Mouse (Mus musculus) spleen, postnatal 14 days (tissue): ENCODE measurements around the gene Vwa8.
A peak's percentile ranks its signal among the peaks of the same experiment; 100 is the strongest.

Source experiments
- DNase-seq, 2 experiments: peaks; one replicate each; pipeline ENCODE4 v3.0.0; 2021 to 2022; ENCODE audit warnings: low spot score in 2 of 2

The Vwa8 gene

DNA sequence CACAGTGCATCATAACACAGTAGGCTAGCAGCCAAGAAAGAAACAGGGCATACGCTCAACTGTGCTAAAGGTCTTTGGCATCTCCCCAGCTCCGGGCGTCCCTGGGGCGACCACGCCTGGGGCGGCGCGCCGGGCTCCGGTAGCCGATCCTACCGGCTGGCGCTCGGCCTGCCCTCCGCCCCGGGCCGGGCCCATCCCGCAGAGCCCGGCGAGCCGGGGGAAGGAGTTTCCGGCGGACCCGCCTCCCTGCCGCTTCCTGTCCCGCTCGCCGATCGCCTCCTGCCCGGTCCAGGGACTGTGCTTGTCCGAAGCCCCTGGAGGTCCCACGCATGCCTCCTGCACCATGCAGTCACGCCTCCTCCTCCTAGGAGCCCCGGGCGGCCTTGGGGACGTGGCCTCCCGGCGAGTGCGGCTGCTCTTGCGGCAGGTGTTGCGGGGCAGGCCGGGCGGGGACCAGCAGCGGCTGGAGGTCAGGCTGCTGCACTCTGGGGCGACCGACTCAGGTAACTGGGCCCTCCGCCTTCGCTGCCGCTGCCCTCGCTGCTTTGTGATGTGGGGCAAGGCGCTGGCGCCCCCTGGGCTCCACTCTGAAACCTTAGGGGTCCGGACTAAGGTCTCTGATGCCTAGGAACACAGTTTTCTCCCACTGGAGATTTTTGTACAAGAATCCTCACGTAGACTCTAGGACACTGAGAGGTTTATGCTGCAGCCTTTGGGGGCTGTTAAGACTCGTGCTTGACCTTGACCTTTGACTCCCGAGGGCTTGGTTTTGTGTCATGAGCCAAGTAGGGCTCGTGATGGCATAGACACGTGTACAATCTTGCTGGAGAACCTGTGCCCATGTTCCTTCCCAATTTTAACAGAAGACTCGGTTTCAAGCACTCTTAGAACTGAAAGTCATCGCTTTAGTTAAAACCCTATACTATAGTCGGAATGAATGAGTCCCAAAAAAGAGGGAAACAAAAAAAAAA, at the start of gene Vwa8:
Gene Vwa8 (plus strand): TSS at position 112 of the 971 bp plus-strand sequence.
- DNase-seq = peak; percentile 54 to 71

DNA sequence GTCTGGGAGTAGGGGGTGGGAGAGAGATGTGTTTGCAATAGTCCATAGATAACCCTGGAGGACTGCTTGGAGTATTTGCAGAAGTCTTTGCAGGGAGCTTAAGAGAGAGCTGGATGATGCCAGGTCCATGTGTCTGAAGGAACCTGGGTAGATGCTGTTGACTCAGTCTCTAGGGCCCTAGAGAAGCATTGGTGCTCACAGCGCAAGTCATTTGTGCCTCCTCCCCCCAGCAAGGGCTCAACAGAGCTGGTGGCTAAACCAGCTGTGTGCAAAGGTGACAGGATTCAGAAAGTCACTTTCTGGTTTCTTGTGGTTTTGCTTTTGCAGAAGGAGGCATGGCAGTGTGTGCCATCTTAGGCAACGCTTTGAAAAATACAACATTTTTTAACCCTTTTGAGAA, 46.5 kb upstream of the Vwa8 start:
- peak in 1 of 2 experiments; percentile 6 for DNase-seq

DNA sequence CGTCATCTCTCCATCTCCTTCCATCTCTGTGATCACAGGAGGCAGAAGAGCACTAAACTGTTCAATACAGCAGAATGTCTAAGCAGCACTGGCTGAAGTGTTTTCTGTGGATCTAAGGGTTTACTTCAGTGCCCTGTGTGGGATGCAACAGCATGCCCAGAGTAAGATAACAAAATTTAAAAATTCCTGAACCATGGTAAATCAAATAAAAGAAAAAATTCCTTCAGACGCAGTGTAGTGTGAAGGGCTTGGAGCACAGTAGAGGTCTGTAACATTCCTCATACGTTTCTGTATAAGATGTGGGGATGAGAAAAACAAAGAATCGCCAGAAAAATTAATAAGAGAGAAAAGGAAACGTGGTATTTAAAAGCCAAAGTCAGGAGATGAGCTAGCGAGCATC, 44.9 kb upstream of the Vwa8 start:
- no peak for DNase-seq

GRCm38 (mm10) chr14:78812896-78813295, 36.0 kb upstream of the Vwa8 start:
- no peak for DNase-seq

GRCm38 (mm10) chr14:78816411-78816810, 32.4 kb upstream of the Vwa8 start:
- no peak for DNase-seq

DNA sequence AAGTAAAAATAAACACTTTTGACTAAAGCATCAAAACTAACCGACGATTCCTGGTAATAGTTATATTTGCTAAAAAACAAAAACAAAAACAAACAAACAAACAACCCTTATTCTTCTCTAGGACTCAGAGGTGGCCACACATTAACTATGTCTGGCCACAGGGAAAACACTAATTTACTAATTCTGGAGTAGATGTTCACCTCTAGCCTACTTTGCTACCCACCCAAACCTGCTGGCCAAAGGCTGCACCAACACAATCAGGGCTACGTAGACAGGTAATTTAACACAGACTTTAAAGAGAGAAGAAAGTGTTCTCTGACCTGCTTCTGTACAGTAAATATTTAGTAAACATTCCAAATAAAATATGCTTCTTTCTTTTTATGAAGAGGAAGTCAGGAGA, 31.2 kb upstream of the Vwa8 start:
- no peak for DNase-seq

DNA sequence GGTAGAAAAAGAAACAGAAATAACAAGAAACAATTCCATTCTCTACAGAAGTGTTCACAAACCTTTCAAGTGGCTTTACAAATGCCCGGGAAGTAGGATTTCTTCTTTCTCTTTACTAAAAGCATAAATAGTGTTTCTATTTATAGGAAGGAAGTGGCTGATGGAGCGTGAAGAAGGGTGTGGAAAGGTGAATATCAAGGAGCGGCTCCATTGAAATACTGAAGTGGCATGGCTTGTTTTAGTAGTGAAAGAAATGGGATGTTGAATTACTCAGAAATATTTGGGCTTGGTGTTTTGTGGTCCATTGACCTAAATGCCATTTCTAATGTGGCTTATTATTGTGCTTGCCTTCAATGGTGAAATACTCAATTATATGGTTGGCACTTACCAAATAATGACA, 30.4 kb upstream of the Vwa8 start:
- no peak for DNase-seq

- no peak for DNase-seq
Measured at GRCm38 (mm10) chr14:78824013-78824412, 24.8 kb upstream of the Vwa8 start.

- DNase-seq = no peak
Measured at GRCm38 (mm10) chr14:78824507-78824906, 24.3 kb upstream of the Vwa8 start.

DNA sequence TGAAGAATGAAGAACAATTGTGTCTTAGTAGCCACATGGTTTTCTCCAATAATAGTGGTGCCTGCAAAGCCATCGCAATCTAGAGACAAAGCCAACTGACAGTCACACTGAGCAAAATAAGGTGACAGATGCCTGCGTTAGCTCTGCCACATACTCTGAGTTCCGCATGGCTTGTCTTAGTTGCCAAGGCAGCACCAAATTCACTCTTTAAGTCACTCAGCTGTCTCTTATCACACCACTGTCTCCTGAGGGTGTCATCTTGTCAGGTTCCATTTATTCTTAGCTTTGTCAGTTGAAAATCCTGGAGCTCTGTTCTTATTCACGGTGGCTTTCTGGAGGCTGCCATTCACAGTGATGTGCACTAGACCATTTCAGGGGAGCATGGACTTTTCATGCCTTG, 17.7 kb upstream of the Vwa8 start:
- DNase-seq = no peak

DNA sequence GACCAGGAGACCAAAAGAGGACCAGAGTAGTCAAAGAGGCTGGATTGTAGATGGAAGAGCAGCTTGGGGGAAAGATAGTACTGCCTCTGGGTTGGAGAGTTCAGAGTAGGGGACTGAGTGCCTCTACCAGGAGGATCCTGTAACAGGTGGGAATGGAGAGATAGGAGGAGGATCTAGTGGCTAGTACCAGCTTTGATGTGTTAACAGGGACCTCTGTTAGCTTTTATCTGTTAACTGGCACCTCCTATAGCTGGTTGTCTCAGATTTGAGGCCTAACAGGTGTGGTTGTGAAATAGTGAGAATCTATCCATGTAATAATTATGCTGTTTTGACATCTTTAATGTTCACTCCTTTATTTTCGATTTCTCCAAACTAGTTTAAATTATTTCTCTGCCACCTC, 904 bp upstream of the Vwa8 start:
- no peak for DNase-seq

DNA sequence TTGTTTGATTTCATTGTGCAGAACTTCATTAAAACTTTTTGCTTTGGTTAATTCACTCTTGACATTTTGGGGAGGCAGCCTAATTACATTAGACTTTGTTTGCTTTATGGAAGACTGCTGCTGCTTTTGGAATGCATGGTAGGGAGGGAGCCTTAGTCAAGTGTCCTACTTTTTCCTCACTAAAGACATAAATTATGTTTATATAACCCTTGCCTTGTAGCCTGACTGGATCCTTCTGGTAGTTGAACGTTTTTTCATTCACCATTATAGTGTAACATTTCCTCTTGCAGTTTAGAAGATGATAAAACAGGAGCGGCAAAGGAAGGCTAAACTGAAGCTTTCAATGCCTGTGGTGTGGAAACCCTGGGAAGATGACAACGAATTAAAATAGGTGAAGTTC, 375 bp upstream of the Vwa8 start:
- no peak for DNase-seq

- no peak for DNase-seq
Measured at GRCm38 (mm10) chr14:78849961-78850578, 1.2 kb downstream of the Vwa8 start.

- DNase-seq = no peak
Measured at GRCm38 (mm10) chr14:78850666-78851065, 1.8 kb downstream of the Vwa8 start.

- no peak for DNase-seq
Measured at GRCm38 (mm10) chr14:78851366-78851765, 2.5 kb downstream of the Vwa8 start.

GRCm38 (mm10) chr14:78852401-78853246, 3.8 kb downstream of the Vwa8 start:
- no peak for DNase-seq

DNA sequence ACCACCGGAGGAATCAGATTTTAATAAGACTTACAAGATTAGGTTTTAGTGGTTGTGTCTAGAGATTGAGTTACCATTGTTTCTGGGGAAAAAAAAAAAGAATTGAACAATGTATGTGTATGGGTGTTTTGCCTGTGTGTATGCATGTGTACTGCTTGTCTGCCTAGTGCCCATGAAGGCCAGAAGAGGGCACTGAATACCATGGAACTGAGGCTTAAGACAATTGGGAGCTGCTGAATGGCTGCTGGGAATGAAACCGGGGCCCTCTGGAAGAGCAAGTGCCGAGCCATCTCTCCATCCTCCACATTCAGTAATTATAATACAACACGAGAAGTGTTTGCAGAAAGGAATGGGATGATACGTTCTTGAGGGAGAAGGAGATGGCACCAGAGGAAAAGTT, 12.3 kb downstream of the Vwa8 start:
- no peak for DNase-seq

DNA sequence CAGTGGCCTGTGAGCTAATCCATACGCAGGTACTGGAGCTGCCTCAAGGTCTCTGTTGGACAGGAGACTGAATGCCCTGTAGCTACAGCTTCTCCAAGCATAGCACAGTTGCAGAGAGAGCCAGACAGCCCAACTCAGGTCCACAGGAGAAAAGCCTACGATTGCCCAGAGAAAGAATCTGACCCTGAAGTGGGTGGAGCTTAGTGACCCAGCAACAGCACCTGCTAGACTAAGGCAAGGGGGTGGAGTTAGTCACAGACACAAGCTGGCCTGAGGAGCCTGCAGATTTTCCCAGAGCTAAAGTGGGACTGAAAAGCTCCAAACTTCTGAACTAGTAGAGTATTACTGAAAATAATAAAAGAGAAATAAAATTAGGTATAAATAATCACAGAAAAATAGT, 21.2 kb downstream of the Vwa8 start:
- no peak for DNase-seq

DNA sequence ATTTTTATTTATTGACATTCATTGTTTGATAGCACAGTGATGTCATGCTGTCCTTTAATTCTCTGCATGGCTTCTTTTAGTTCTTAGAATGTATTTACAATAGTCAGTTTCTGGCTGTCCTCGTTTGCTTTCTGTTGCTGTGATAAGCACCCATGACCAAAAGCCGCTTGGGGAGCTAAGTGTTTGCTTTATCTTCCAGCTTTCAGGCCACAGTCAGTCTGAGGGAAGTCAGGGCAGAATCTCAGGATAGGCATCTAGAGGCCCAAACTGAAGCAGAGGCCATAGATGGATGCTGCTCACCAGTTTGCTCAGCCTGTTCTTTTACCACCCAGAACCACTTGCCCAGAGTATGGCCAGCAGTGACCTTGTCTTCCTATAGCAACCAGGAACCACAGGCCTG, 28.3 kb downstream of the Vwa8 start:
- no peak for DNase-seq

DNA sequence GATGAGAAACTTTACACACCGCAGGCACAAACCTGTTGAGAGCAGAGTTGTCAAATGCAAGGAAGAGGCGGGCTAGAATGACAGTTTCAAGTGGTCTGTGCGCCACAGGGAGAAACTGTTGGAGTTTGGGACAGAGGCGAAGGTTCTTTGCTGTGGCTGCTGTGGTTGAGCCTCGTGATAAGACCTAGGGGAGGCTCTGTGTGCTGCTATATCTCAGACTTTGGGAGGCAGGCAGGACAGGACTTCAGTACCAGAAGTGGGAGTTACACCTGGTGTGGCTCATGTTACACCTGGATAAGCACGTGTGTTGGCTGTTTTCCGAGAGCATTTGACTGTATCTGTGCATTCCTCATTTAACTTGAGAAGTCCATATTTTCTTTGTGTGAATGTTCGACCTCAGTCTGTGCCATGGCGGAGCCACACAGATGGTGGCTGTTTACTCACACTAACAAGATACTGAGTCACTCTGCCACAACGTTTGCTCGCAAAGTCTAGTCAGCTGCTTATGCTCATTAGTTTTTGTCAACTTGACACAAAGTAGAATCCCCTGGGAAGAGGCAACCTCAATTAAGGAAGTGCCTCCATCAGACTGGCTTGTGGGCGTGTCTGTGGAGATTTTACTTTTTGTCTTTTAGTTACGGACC, 29.7 kb downstream of the Vwa8 start:
- DNase-seq = no peak

DNA sequence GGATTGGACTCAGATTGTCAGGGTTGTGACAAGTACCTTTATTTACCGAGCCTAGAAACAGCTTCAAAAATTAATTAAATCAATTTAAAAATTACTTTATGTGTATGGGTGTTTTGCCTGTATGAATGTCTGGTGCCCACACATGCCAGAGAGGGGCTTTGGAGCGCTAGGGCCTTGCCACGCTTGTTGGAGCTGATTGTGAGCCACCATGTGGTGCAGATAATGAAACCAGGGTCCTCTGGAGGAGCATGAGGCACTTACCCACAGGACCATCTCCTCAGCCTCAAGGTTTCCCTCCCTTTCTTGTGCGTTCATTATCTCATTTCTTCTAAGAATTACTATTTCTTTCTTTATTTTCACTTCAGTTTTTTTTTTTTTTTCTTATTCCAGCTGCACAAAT, 32.0 kb downstream of the Vwa8 start:
- no peak for DNase-seq

DNA sequence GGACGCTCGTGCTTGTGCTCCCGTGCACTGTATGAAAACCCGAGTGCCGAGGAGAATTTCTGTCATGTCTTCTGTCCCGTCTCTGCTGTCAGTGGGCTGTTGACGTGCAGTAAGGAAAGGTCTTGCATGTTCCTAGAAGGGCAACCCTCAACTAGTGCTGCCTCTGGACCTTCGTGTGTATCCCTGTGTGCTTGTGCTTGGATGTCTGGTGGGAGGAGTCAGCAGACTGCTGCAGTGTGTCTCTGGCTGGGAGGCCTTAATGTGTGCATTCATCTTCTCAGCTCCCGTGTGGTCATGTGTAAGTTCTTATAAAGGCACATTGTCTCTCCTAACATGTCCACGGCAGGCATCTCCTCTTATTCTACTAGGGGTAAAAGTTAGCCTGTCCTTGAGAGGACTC, 32.7 kb downstream of the Vwa8 start:
- DNase-seq = no peak
